Comparison of ENCODE assay signal across 12 mouse cellular contexts in the genomic region with DNA sequence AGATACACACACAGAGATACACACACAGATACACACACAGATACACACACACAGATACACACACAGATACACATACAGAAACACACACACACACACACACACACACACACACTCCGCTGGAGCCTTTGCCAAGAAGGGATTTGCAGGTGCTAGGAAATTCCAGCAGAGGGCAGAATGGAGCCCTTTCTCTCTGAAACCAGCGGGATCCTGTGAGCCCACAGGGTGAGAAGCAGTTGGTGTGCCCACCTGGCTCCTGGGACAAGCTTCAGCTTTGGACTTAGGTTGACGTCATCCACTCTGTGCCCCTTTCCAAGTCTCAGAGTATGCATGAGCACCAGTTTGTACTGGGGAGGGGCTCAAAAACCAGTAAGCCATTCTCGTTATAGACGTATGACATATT. TPM values are rescaled to one million over a fixed set of nuclear protein-coding genes. Genes with fewer than 3 reads are reported as not detected.
DNase-seq lines count a peak whose midpoint lies in the region; ATAC-seq and TF ChIP-seq lines count a peak whose summit lies in the region.
"Had no signal": no experiment of that assay in that cellular context is flagged by ENCODE, and none has a peak within 500 bp of the region (broad histone marks: within the 10 kb centered on the region; RNA-seq: fewer than 3 reads in every experiment).

No protein-coding gene starts in this region.

- no peaks in the 10 kb centered on the region for H3K9me3 ChIP-seq in hindbrain, postnatal 0 days (ENCODE audit: low read length)
- H3K9me3 ChIP-seq in hindbrain, embryonic 10.5 days, result no peaks in the 10 kb centered on the region
- H3K9me3 ChIP-seq: embryonic facial prominence, embryonic 12.5 days; heart, embryonic 10.5 days; neural tube, embryonic 13.5 days had no signal

- no peak overlapping the region for H3K4me3 ChIP-seq in hindbrain, postnatal 0 days (ENCODE audit: low read length)
- H3K4me3 ChIP-seq in hindbrain, embryonic 10.5 days, result no peak overlapping the region
- H3K4me3 ChIP-seq: embryonic facial prominence, embryonic 12.5 days; heart, embryonic 10.5 days; neural tube, embryonic 13.5 days had no signal

- WGBS in hindbrain, postnatal 0 days, result 60% methylated on average over 5 of the region's 5 CpGs
- WGBS in hindbrain, embryonic 10.5 days, result 63% methylated on average over 5 of the region's 5 CpGs

- no peak overlapping the region for H3K9ac ChIP-seq in hindbrain, postnatal 0 days (replicated peaks; ENCODE audit: low read length)
- H3K9ac ChIP-seq: embryonic facial prominence, embryonic 12.5 days; neural tube, embryonic 13.5 days had no signal

- no peak overlapping the region for H3K27ac ChIP-seq in hindbrain, postnatal 0 days
- H3K27ac ChIP-seq in hindbrain, embryonic 10.5 days, result no peak overlapping the region
- H3K27ac ChIP-seq: embryonic facial prominence, embryonic 12.5 days; heart, embryonic 10.5 days; neural tube, embryonic 13.5 days had no signal

- H3K4me1 ChIP-seq in hindbrain, postnatal 0 days (ENCODE audit: insufficient read depth, low read length), result no peaks in the 10 kb centered on the region
- no peaks in the 10 kb centered on the region for H3K4me1 ChIP-seq in hindbrain, embryonic 10.5 days (replicated peaks)
- H3K4me1 ChIP-seq: embryonic facial prominence, embryonic 12.5 days; heart, embryonic 10.5 days; neural tube, embryonic 13.5 days had no signal

- DNase-seq in hindbrain, postnatal 0 days (ENCODE audit: low spot score), result peak; percentile 61
- DNase-seq in hindbrain, embryonic 10.5 days (ENCODE audit: low spot score), result no peak
- peak; percentile 25 for DNase-seq in right cerebral cortex, postnatal 4 days
- no peak for DNase-seq in right cerebral cortex, postnatal 25 days
- DNase-seq in embryo, embryonic 10.5 days (ENCODE audit: low spot score), result peak; percentile 56
- DNase-seq in left cerebral cortex, postnatal 36 days (ENCODE audit: low spot score in 2 of 2), result no peak
- DNase-seq: kidney, adult 18-20 months had no signal

- no peaks in the 10 kb centered on the region for H3K36me3 ChIP-seq in hindbrain, postnatal 0 days (ENCODE audit: insufficient read depth, low read length)
- H3K36me3 ChIP-seq in hindbrain, embryonic 10.5 days, result peaks cover 51% of the 10 kb centered on the region
- H3K36me3 ChIP-seq: embryonic facial prominence, embryonic 12.5 days; heart, embryonic 10.5 days had no signal

- intact Hi-C loops in left cerebral cortex, postnatal 36 days (cut with DNase I), result no loop called here

- no peak overlapping the region for H3K4me2 ChIP-seq in hindbrain, postnatal 0 days (ENCODE audit: low read depth, low read length)
- H3K4me2 ChIP-seq: embryonic facial prominence, embryonic 12.5 days; neural tube, embryonic 13.5 days had no signal

- peak; percentile 24; the same call in 1 of the 2 replicates for ATAC-seq in hindbrain, postnatal 0 days
- no peak for ATAC-seq in megakaryocyte, adult 5-6 weeks (ENCODE audit: poor library complexity, severe bottlenecking)
- ATAC-seq: activated CD4-positive, CD25-positive, alpha-beta regulatory T cell, adult 4 months had no signal

- TF ChIP-seq CTCF in hindbrain, postnatal 0 days (IDR thresholded peaks at IDR 0.05; ENCODE audit: low read depth), result peak; percentile 73

- no peaks in the 10 kb centered on the region for H3K27me3 ChIP-seq in hindbrain, postnatal 0 days (ENCODE audit: insufficient read depth, low read length)
- H3K27me3 ChIP-seq in hindbrain, embryonic 10.5 days (ENCODE audit: insufficient read depth, poor library complexity, severe bottlenecking), result no peaks in the 10 kb centered on the region
- H3K27me3 ChIP-seq: embryonic facial prominence, embryonic 12.5 days; neural tube, embryonic 13.5 days had no signal

RNA-seq across cellular contexts. Expression of gene G3bp1, which starts 41.9 kb away (rescaled TPM):
- 49.0 and 50.4 TPM in 2 replicates for total RNA-seq in hindbrain, postnatal 0 days (2014; rRNA removed)
- polyA plus RNA-seq in hindbrain, postnatal 0 days (2015; fragmentation: Nextera tagmentation; extraction: Ambion mirVana), result 72.0 and 77.7 TPM in 2 replicates
- polyA plus RNA-seq in hindbrain, embryonic 10.5 days (2016; fragmentation: Nextera tagmentation; extraction: Ambion mirVana), result 221 and 269 TPM in 2 replicates
- total RNA-seq in megakaryocyte, adult 5-6 weeks (2015), result 29.4 and 30.7 TPM in 2 replicates
- 47.8 and 50.6 TPM in 2 replicates for total RNA-seq in megakaryocyte, adult 5-6 weeks (2017)
- total RNA-seq in left cerebral cortex, postnatal 36 days (2021), result 10 to 100 TPM; 31.3 to 34.0 TPM

RNA-seq across cellular contexts. Expression of gene Atox1, which starts 50.3 kb away (rescaled TPM):
- total RNA-seq in hindbrain, postnatal 0 days (2014; rRNA removed), result 148 and 173 TPM in 2 replicates
- 304 and 319 TPM in 2 replicates for polyA plus RNA-seq in hindbrain, postnatal 0 days (2015; fragmentation: Nextera tagmentation; extraction: Ambion mirVana)
- polyA plus RNA-seq in hindbrain, embryonic 10.5 days (2016; fragmentation: Nextera tagmentation; extraction: Ambion mirVana), result 269 and 322 TPM in 2 replicates
- total RNA-seq in megakaryocyte, adult 5-6 weeks (2015), result 211 and 215 TPM in 2 replicates
- total RNA-seq in megakaryocyte, adult 5-6 weeks (2017), result 71.8 and 92.8 TPM in 2 replicates
- total RNA-seq in left cerebral cortex, postnatal 36 days (2021), result 100 to 1,000 TPM in 1 of 2 experiments, 10 to 100 TPM in 1; 88.1 to 111 TPM

Comparison
In these comparisons a context has a peak if more than half of its experiments do, and no peak if none do; other contexts are left out.
1. DNase-seq: peak in hindbrain, postnatal 0 days (single experiment), right cerebral cortex, postnatal 4 days (single experiment) and embryo, embryonic 10.5 days (single experiment); none in hindbrain, embryonic 10.5 days (single experiment), right cerebral cortex, postnatal 25 days (single experiment) and left cerebral cortex, postnatal 36 days (0 of 2).